Mouse (Mus musculus) kidney, adult 2 months (tissue): ENCODE results near the gene Sdc4.

ENCODE experiments used
- CTCF ChIP-seq: fragments of 200-500 bp; conservative IDR thresholded peaks from 2 replicates; pipeline ENCODE4 v1.5.1; 2011; ENCODE audit warnings: low read depth, mild to moderate bottlenecking, control low read depth, low read length, moderate library complexity, mixed read lengths; ENCODE audit not compliant: insufficient read depth, insufficient read length
- POLR2A ChIP-seq: fragments of 200-500 bp; IDR thresholded peaks from one replicate; pipeline ENCODE4 v1.6.1; 2011; ENCODE audit warnings: low read depth, low read length, control low read depth

DNA sequence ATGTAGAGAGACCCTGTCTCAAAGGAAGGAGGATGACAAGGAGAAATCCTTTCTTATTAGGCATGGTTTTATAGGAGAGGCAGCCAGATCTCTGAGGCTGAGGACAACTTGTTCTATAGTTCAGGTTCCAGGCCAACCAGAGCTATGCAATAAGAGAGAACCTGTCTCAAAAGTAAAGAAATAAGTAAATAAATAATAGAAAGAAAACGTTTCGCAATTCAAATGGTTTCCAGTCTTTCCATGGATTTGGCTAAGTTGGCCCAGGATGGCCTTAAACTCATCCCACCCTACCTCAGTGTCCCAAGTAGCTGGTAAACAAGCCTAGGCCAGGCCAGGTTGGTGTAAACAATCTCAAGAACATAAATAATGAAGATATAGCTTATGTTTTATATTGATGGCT, 1.0 kb upstream of the Sdc4 start:
- no peak for TF ChIP-seq POLR2A
- no peak for TF ChIP-seq CTCF
